In genomic region chr11:62757143-62757507, GRCm38 (mm10) we compare ENCODE assay signal across 9 mouse cellular contexts. TPM values are rescaled to one million over a fixed set of nuclear protein-coding genes. Genes with fewer than 3 reads are reported as not detected.
DNase-seq lines count a peak whose midpoint lies in the region; ATAC-seq and TF ChIP-seq lines count a peak whose summit lies in the region.
"Had no signal": no experiment of that assay in that cellular context is flagged by ENCODE, and none has a peak within 500 bp of the region (broad histone marks: within the 10 kb centered on the region; RNA-seq: fewer than 3 reads in every experiment).

No protein-coding gene starts in this region.

- TF ChIP-seq POLR2A in olfactory bulb, adult 2 months (IDR thresholded peaks at IDR 0.05; ENCODE audit: insufficient read depth, low read depth, low read length) = no peak

- H3K36me3 ChIP-seq in lung, embryonic 15.5 days = no peaks in the 10 kb centered on the region
- no peaks in the 10 kb centered on the region for H3K36me3 ChIP-seq in forebrain, embryonic 16.5 days (ENCODE audit: control insufficient read depth, insufficient read depth)
- H3K36me3 ChIP-seq in limb, embryonic 15.5 days = no peaks in the 10 kb centered on the region

- no peak for TF ChIP-seq CTCF in olfactory bulb, adult 2 months (IDR thresholded peaks at IDR 0.05; ENCODE audit: insufficient read depth, low read depth, low read length)

- ATAC-seq in lung, embryonic 15.5 days (ENCODE audit: borderline replicate concordance, extremely low read depth, low FRiP score, low TSS enrichment) = peak; percentile 9; the same call in 1 of the 2 replicates
- peak; percentile 47 for ATAC-seq in forebrain, embryonic 16.5 days
- 0 out of 2 replicates have a peak, but pooled peaks have one; percentile 12 for ATAC-seq in limb, embryonic 15.5 days (ENCODE audit: insufficient number of reproducible peaks, low FRiP score, low TSS enrichment, low read depth)

- no peak for DNase-seq in lung, postnatal 4 days
- no peak for DNase-seq in urinary bladder, postnatal 14 days (ENCODE audit: low spot score)
- no peak for DNase-seq in right cerebral cortex, postnatal 4 days
- no peak for DNase-seq in thymus, adult 18-20 months

- peak overlapping the region; percentile 48 for H3K4me2 ChIP-seq in lung, embryonic 15.5 days
- H3K4me2 ChIP-seq in forebrain, embryonic 16.5 days (ENCODE audit: low read length) = peak overlapping the region; percentile 69
- H3K4me2 ChIP-seq in limb, embryonic 15.5 days = peak overlapping the region; percentile 48

- WGBS in lung, embryonic 15.5 days = 3% methylated on average over 7 of the region's 7 CpGs
- 6% methylated on average over 7 of the region's 7 CpGs for WGBS in forebrain, embryonic 16.5 days
- WGBS in limb, embryonic 15.5 days = 5% methylated on average over 7 of the region's 7 CpGs
- 6% methylated on average over 7 of the region's 7 CpGs for WGBS in olfactory bulb, adult 2 months

- H3K27ac ChIP-seq in lung, embryonic 15.5 days = no peak overlapping the region
- H3K27ac ChIP-seq in forebrain, embryonic 16.5 days (ENCODE audit: low read length) = no peak overlapping the region
- no peak overlapping the region for H3K27ac ChIP-seq in limb, embryonic 15.5 days
- H3K27ac ChIP-seq in olfactory bulb, adult 2 months (ENCODE audit: insufficient read depth, low read depth, low read length) = no peak overlapping the region

- H3K27me3 ChIP-seq in lung, embryonic 15.5 days = no peaks in the 10 kb centered on the region; the same call in 1 of the 2 replicates
- H3K27me3 ChIP-seq in forebrain, embryonic 16.5 days (replicated peaks; ENCODE audit: control insufficient read depth, insufficient read depth, low read length) = no peaks in the 10 kb centered on the region
- H3K27me3 ChIP-seq in limb, embryonic 15.5 days = peaks cover 11% of the 10 kb centered on the region; the same call in 1 of the 2 replicates

- H3K9ac ChIP-seq in lung, embryonic 15.5 days = 0 out of 2 replicates have a peak overlapping the region, but pooled peaks have one; percentile 7
- H3K9ac ChIP-seq in forebrain, embryonic 16.5 days (replicated peaks; ENCODE audit: low read depth, low read length) = peak overlapping the region; percentile 65
- no peak overlapping the region for H3K9ac ChIP-seq in limb, embryonic 15.5 days

- no peaks in the 10 kb centered on the region for H3K9me3 ChIP-seq in lung, embryonic 15.5 days
- H3K9me3 ChIP-seq in forebrain, embryonic 16.5 days (ENCODE audit: control insufficient read depth, low read length) = no peaks in the 10 kb centered on the region
- H3K9me3 ChIP-seq in limb, embryonic 15.5 days = no peaks in the 10 kb centered on the region

- peaks cover 11% of the 10 kb centered on the region for H3K4me1 ChIP-seq in lung, embryonic 15.5 days
- peaks cover 5% of the 10 kb centered on the region for H3K4me1 ChIP-seq in forebrain, embryonic 16.5 days (replicated peaks; ENCODE audit: control insufficient read depth, insufficient read depth, low read length)
- peaks cover 14% of the 10 kb centered on the region; the same call in 1 of the 2 replicates for H3K4me1 ChIP-seq in limb, embryonic 15.5 days
- H3K4me1 ChIP-seq in olfactory bulb, adult 2 months (ENCODE audit: control insufficient read depth, insufficient read depth, low read length) = peaks cover 3% of the 10 kb centered on the region; the same call in 1 of the 2 replicates

- peak overlapping the region; percentile 19 for H3K4me3 ChIP-seq in lung, embryonic 15.5 days
- H3K4me3 ChIP-seq in forebrain, embryonic 16.5 days (replicated peaks; ENCODE audit: low read length) = peak overlapping the region; percentile 49
- H3K4me3 ChIP-seq in limb, embryonic 15.5 days = peak overlapping the region; percentile 29
- peak overlapping the region; percentile 26 for H3K4me3 ChIP-seq in olfactory bulb, adult 2 months (ENCODE audit: insufficient read depth, low read depth, low read length)

RNA-seq across cellular contexts. Expression of gene Gm10428, which starts 4.2 kb away (rescaled TPM):
- not detected in 2 replicates for polyA plus RNA-seq in lung, embryonic 15.5 days (2015; fragmentation: Nextera tagmentation; extraction: Ambion mirVana)
- not detected in 2 replicates for polyA plus RNA-seq in forebrain, embryonic 16.5 days (2015; fragmentation: Nextera tagmentation; extraction: Ambion mirVana)
- polyA plus RNA-seq in limb, embryonic 15.5 days (2015; fragmentation: Nextera tagmentation; extraction: Ambion mirVana) = not detected in 2 replicates
- polyA plus RNA-seq in olfactory bulb, adult 2 months (2012; ENCODE audit: insufficient read depth, insufficient read length, low replicate concordance, missing spikeins) = not detected in 2 replicates
- polyA plus RNA-seq: thymus, adult 2 months had no signal

RNA-seq across cellular contexts. Expression of gene Zfp287, which starts 25.4 kb away (rescaled TPM):
- polyA plus RNA-seq in lung, embryonic 15.5 days (2015; fragmentation: Nextera tagmentation; extraction: Ambion mirVana) = 5.8 and 6.6 TPM in 2 replicates
- 27.1 and 29.0 TPM in 2 replicates for polyA plus RNA-seq in forebrain, embryonic 16.5 days (2015; fragmentation: Nextera tagmentation; extraction: Ambion mirVana)
- 8.4 and 8.8 TPM in 2 replicates for polyA plus RNA-seq in limb, embryonic 15.5 days (2015; fragmentation: Nextera tagmentation; extraction: Ambion mirVana)
- polyA plus RNA-seq in olfactory bulb, adult 2 months (2012; ENCODE audit: insufficient read depth, insufficient read length, low replicate concordance, missing spikeins) = not detected in 2 replicates

RNA-seq across cellular contexts. Expression of gene Zfp286, which starts 32.1 kb away (rescaled TPM):
- polyA plus RNA-seq in lung, embryonic 15.5 days (2015; fragmentation: Nextera tagmentation; extraction: Ambion mirVana) = 16.6 and 16.7 TPM in 2 replicates
- polyA plus RNA-seq in forebrain, embryonic 16.5 days (2015; fragmentation: Nextera tagmentation; extraction: Ambion mirVana) = 38.8 and 39.6 TPM in 2 replicates
- polyA plus RNA-seq in limb, embryonic 15.5 days (2015; fragmentation: Nextera tagmentation; extraction: Ambion mirVana) = 21.8 and 22.3 TPM in 2 replicates
- polyA plus RNA-seq in olfactory bulb, adult 2 months (2012; ENCODE audit: insufficient read depth, insufficient read length, low replicate concordance, missing spikeins) = not detected in 2 replicates
